Mouse (Mus musculus) CD8-positive naive resting alpha-beta T cell, adult 2 months (primary cell): ENCODE results near the gene Ugt1a7c.
"Not testable (repeated sequence)": the region's sequence is repeated elsewhere in the genome, so short reads cannot be mapped to it uniquely, and the experiment has no call there.

Source experiments
- DNase-seq, 2 experiments: peaks; one replicate each; pipeline ENCODE4 v3.0.0; 2022; ENCODE audit warnings: low read depth in 2 of 2, low spot score in 2 of 2

Ugt1a7c gene

GRCm38 (mm10) chr1:88094941-88095492 is at the start of gene Ugt1a7c:
Gene Ugt1a7c (plus strand): TSS chr1:88095062.
- DNase-seq: no peak

GRCm38 (mm10) chr1:88047408-88047807 is 47.5 kb upstream of the Ugt1a7c start:
- DNase-seq: not testable (repeated sequence)

- no peak for DNase-seq
Observed at GRCm38 (mm10) chr1:88055088-88055487, 39.8 kb upstream of the Ugt1a7c start, which contains the start of gene Ugt1a10. Gene Ugt1a10 (plus strand): TSS chr1:88055388.

- DNase-seq: not testable (repeated sequence)
Observed at GRCm38 (mm10) chr1:88066472-88067102, 28.3 kb upstream of the Ugt1a7c start.

- no peak for DNase-seq
Observed at GRCm38 (mm10) chr1:88070495-88070894, 24.4 kb upstream of the Ugt1a7c start, which contains the start of gene Ugt1a9. Gene Ugt1a9 (plus strand): TSS chr1:88070800.

GRCm38 (mm10) chr1:88070902-88071301 is 24.0 kb upstream of the Ugt1a7c start:
- no peak for DNase-seq

GRCm38 (mm10) chr1:88074471-88074870 is 20.4 kb upstream of the Ugt1a7c start:
- DNase-seq: no peak

GRCm38 (mm10) chr1:88077128-88077527 is 17.7 kb upstream of the Ugt1a7c start:
- DNase-seq: no peak

- DNase-seq: no peak
Observed at GRCm38 (mm10) chr1:88081670-88082069, 13.2 kb upstream of the Ugt1a7c start.

GRCm38 (mm10) chr1:88086125-88086524 is 8.7 kb upstream of the Ugt1a7c start:
- DNase-seq: no peak

GRCm38 (mm10) chr1:88087513-88087912 is 7.3 kb upstream of the Ugt1a7c start, which contains the start of gene Ugt1a8:
Gene Ugt1a8 (plus strand): TSS chr1:88087813.
- no peak for DNase-seq

GRCm38 (mm10) chr1:88092341-88092740 is 2.5 kb upstream of the Ugt1a7c start:
- no peak for DNase-seq

- not testable (repeated sequence) for DNase-seq
Observed at GRCm38 (mm10) chr1:88094270-88094676, 589 bp upstream of the Ugt1a7c start.

- DNase-seq: not testable (repeated sequence)
Observed at GRCm38 (mm10) chr1:88098546-88098945, 3.7 kb downstream of the Ugt1a7c start.

- DNase-seq: not testable (repeated sequence)
Observed at GRCm38 (mm10) chr1:88099691-88100090, 4.8 kb downstream of the Ugt1a7c start.

GRCm38 (mm10) chr1:88103019-88103418 is 8.2 kb downstream of the Ugt1a7c start, which contains the start of gene Ugt1a6b:
Gene Ugt1a6b (plus strand): TSS chr1:88103252.
- DNase-seq: not testable (repeated sequence)

GRCm38 (mm10) chr1:88103697-88104468 is 9.0 kb downstream of the Ugt1a7c start:
- DNase-seq: not testable (repeated sequence)

- DNase-seq: no peak
Observed at GRCm38 (mm10) chr1:88104667-88105430, 10.0 kb downstream of the Ugt1a7c start.

GRCm38 (mm10) chr1:88105656-88106055 is 10.8 kb downstream of the Ugt1a7c start:
- no peak for DNase-seq

GRCm38 (mm10) chr1:88109027-88109557 is 14.2 kb downstream of the Ugt1a7c start:
- DNase-seq: not testable (repeated sequence)

GRCm38 (mm10) chr1:88109604-88110003 is 14.7 kb downstream of the Ugt1a7c start:
- DNase-seq: not testable (repeated sequence)
